Comparison of ENCODE assay signal across 17 mouse cellular contexts in the genomic region with DNA sequence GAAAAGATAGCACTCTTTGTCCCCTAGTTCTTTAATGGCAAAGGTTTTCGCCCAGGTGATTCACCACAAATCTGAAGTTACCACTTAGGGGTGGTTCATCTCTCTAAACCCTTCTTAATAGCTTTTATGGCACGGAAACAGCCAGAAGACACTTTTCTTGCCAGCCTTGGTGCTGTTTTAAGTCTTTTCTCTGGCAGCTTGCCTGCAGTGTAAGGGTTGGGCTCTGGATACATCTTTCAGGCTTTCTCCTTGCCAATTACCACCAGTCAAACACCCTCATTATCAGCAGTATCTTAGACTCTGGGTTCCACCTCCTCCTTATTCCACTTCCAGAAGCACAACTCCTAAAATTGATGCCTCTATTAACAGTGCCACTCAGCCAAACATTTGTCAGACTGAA.
"Had no signal": no experiment of that assay in that cellular context is flagged by ENCODE, and none has a peak within 500 bp of the region (broad histone marks: within the 10 kb centered on the region; RNA-seq: fewer than 3 reads in every experiment).

No protein-coding gene starts in this region.

- H3K9me3 ChIP-seq: limb, embryonic 10.5 days; liver, embryonic 15.5 days; lung, embryonic 15.5 days; stomach, embryonic 15.5 days had no signal

- H3K4me2 ChIP-seq: liver, embryonic 11.5 days; liver, embryonic 15.5 days; lung, embryonic 15.5 days; midbrain, embryonic 11.5 days; stomach, embryonic 15.5 days had no signal

- DNase-seq: kidney, adult 18-20 months; kidney, postnatal 25 days; lung, postnatal 14 days; right cerebral cortex, adult 18-20 months; right cerebral cortex, postnatal 4 days; spleen, adult 18-20 months; thymus, postnatal 36 days had no signal

- H3K9ac ChIP-seq: liver, embryonic 15.5 days; lung, embryonic 15.5 days; stomach, embryonic 15.5 days had no signal

- H3K36me3 ChIP-seq: limb, embryonic 10.5 days; liver, embryonic 15.5 days; lung, embryonic 15.5 days; stomach, embryonic 15.5 days had no signal

- ATAC-seq: midbrain, embryonic 16.5 days had no signal

- H3K4me1 ChIP-seq: limb, embryonic 10.5 days; liver, embryonic 15.5 days; lung, embryonic 15.5 days; megakaryocyte, embryonic 14.5 days; stomach, embryonic 15.5 days had no signal

- H3K27me3 ChIP-seq: liver, embryonic 15.5 days; lung, embryonic 15.5 days; megakaryocyte, embryonic 14.5 days; stomach, embryonic 15.5 days had no signal

- H3K27ac ChIP-seq: left cerebral cortex, adult 2 months; limb, embryonic 10.5 days; liver, embryonic 15.5 days; lung, embryonic 15.5 days; macrophage; stomach, embryonic 15.5 days had no signal

- H3K4me3 ChIP-seq: left cerebral cortex, adult 2 months; limb, embryonic 10.5 days; liver, embryonic 15.5 days; lung, embryonic 15.5 days; megakaryocyte, embryonic 14.5 days; stomach, embryonic 15.5 days had no signal
